Mouse (Mus musculus) kidney, adult 11 months (tissue): Measurements from ENCODE around the gene Zfp60.

Experiments used
- DNase-seq: peaks from one replicate; pipeline ENCODE4 v3.0.0; 2022

Gene Zfp60

GRCm38 (mm10) chr7:27794566-27794965 lies 63.4 kb downstream of the Zfp60 start:
- DNase-seq = no peak

- DNase-seq = no peak
Observed at GRCm38 (mm10) chr7:27797906-27798811, 67.0 kb downstream of the Zfp60 start.

- no peak for DNase-seq
Observed at GRCm38 (mm10) chr7:27801137-27801536, 69.9 kb downstream of the Zfp60 start.

- no peak for DNase-seq
Observed at GRCm38 (mm10) chr7:27802986-27803385, 71.8 kb downstream of the Zfp60 start.
